11 mouse cellular contexts compared by ENCODE assay signal in genomic region chr2:84618914-84619313, GRCm38 (mm10). TPM values are rescaled to one million over a fixed set of nuclear protein-coding genes. Genes with fewer than 3 reads are reported as not detected.
DNase-seq lines count a peak whose midpoint lies in the region; ATAC-seq and TF ChIP-seq lines count a peak whose summit lies in the region.
"Had no signal": no experiment of that assay in that cellular context is flagged by ENCODE, and none has a peak within 500 bp of the region (broad histone marks: within the 10 kb centered on the region; RNA-seq: fewer than 3 reads in every experiment).

No protein-coding gene starts in this region.

- no peak for ATAC-seq in kidney, embryonic 14.5 days (ENCODE audit: low FRiP score, low TSS enrichment)
- ATAC-seq in inflammation-experienced regulatory T-cells, adult 6 months: no peak

- WGBS in kidney, embryonic 14.5 days: 84% methylated on average over 2 of the region's 2 CpGs

- H3ac ChIP-seq in C2C12 (ENCODE audit: control insufficient read depth, insufficient read length, low read depth): no peak overlapping the region

- H3K79me2 ChIP-seq in C2C12 (ENCODE audit: control insufficient read depth, insufficient read depth): peaks cover 79% of the 10 kb centered on the region

- H3K9ac ChIP-seq in kidney, embryonic 14.5 days (ENCODE audit: low read depth, low read length): no peak overlapping the region
- H3K9ac ChIP-seq: hindbrain, embryonic 13.5 days; limb, embryonic 13.5 days had no signal

- peak; percentile 35 to 55 for DNase-seq in kidney, adult 8-10 months
- peak; percentile 48 for DNase-seq in Muller cell, postnatal 12 days (ENCODE audit: inconsistent ontology term)
- DNase-seq in kidney, postnatal 25 days: peak; percentile 39 to 48
- DNase-seq in thymus, adult 18-20 months: no peak
- DNase-seq: cerebellum, postnatal 14 days had no signal

- H3K36me3 ChIP-seq in kidney, embryonic 14.5 days (ENCODE audit: control insufficient read depth, insufficient read depth, low read length): peaks cover 64% of the 10 kb centered on the region
- H3K36me3 ChIP-seq in C2C12 (ENCODE audit: control insufficient read depth, insufficient read depth): peaks cover 79% of the 10 kb centered on the region

- no peak for TF ChIP-seq CTCF in C2C12 (IDR thresholded peaks at IDR 0.05; ENCODE audit: control insufficient read depth, insufficient read depth, insufficient read length)

- H3K9me3 ChIP-seq in kidney, embryonic 14.5 days (ENCODE audit: control insufficient read depth, low read length): no peaks in the 10 kb centered on the region
- H3K9me3 ChIP-seq: hindbrain, embryonic 13.5 days; limb, embryonic 13.5 days had no signal

- no peak overlapping the region for H3K4me3 ChIP-seq in kidney, embryonic 14.5 days (ENCODE audit: low read length)
- H3K4me3 ChIP-seq in C2C12 (ENCODE audit: insufficient read depth, poor library complexity, severe bottlenecking): no peak overlapping the region
- H3K4me3 ChIP-seq: hindbrain, embryonic 13.5 days; limb, embryonic 13.5 days had no signal

- no peak overlapping the region for H3K27ac ChIP-seq in kidney, embryonic 14.5 days (ENCODE audit: low read depth, low read length)
- H3K27ac ChIP-seq: hindbrain, embryonic 13.5 days; limb, embryonic 13.5 days had no signal

- no peaks in the 10 kb centered on the region for H3K27me3 ChIP-seq in kidney, embryonic 14.5 days (ENCODE audit: control insufficient read depth, insufficient read depth, low read length)
- H3K27me3 ChIP-seq in C2C12 (ENCODE audit: control insufficient read depth, insufficient read depth, insufficient read length): no peaks in the 10 kb centered on the region
- H3K27me3 ChIP-seq: hindbrain, embryonic 13.5 days; limb, embryonic 13.5 days had no signal

- H3K79me3 ChIP-seq in C2C12 (ENCODE audit: low read depth): peaks cover 40% of the 10 kb centered on the region

- no peak overlapping the region for H3K4me2 ChIP-seq in kidney, embryonic 14.5 days (replicated peaks; ENCODE audit: low read depth, low read length)
- H3K4me2 ChIP-seq: hindbrain, embryonic 13.5 days; limb, embryonic 13.5 days had no signal

- H3K4me1 ChIP-seq in kidney, embryonic 14.5 days (ENCODE audit: control insufficient read depth, insufficient read depth, low read length): no peaks in the 10 kb centered on the region
- H3K4me1 ChIP-seq: hindbrain, embryonic 13.5 days; limb, embryonic 13.5 days had no signal

TF ChIP-seq in C2C12, 6 proteins besides CTCF, POLR2A, EP300 and RAD21:
- TF ChIP-seq MAX (IDR thresholded peaks at IDR 0.05) (peak; percentile 63), CEBPB (IDR thresholded peaks at IDR 0.05; ENCODE audit: low read depth) (peak; percentile 30), MYOD1 (IDR thresholded peaks at IDR 0.05; ENCODE audit: control insufficient read depth, insufficient read length, low read depth) (peak; percentile 25), USF1 (IDR thresholded peaks at IDR 0.05; ENCODE audit: low read depth) (peak; percentile 35), FOSL1 (IDR thresholded peaks at IDR 0.05; ENCODE audit: insufficient read depth, low read length, poor library complexity, severe bottlenecking) (peak; percentile 44), MYOG (IDR thresholded peaks at IDR 0.05; ENCODE audit: control insufficient read depth, extremely low read depth, insufficient read length) (no peak)

RNA-seq across cellular contexts. Expression of gene Ctnnd1, which starts 31.7 kb away (rescaled TPM):
- polyA plus RNA-seq in kidney, embryonic 14.5 days (2014; fragmentation: Nextera tagmentation; extraction: Ambion mirVana): 29.1 and 53.6 TPM in 2 replicates
- 79.9 TPM for polyA plus RNA-seq in C2C12 (2012; fragmentation: generic; extraction: Trizol)
- polyA plus RNA-seq in inflammation-experienced regulatory T-cells, adult 6 months (2017; shearing (Covaris generic)): under 1 TPM; 0.35 to 0.97 (median 0.62) TPM

RNA-seq across cellular contexts. Expression of gene Btbd18, which starts 40.0 kb away (rescaled TPM):
- 0.24 and 0.31 TPM in 2 replicates for polyA plus RNA-seq in kidney, embryonic 14.5 days (2014; fragmentation: Nextera tagmentation; extraction: Ambion mirVana)
- 0.08 TPM for polyA plus RNA-seq in C2C12 (2012; fragmentation: generic; extraction: Trizol)
- under 1 TPM; 0.43 to 0.73 (median 0.64) TPM for polyA plus RNA-seq in inflammation-experienced regulatory T-cells, adult 6 months (2017; shearing (Covaris generic))

RNA-seq across cellular contexts. Expression of gene Selenoh, which starts 51.7 kb away (rescaled TPM):
- polyA plus RNA-seq in kidney, embryonic 14.5 days (2014; fragmentation: Nextera tagmentation; extraction: Ambion mirVana): 404 and 541 TPM in 2 replicates
- 355 TPM for polyA plus RNA-seq in C2C12 (2012; fragmentation: generic; extraction: Trizol)
- polyA plus RNA-seq in inflammation-experienced regulatory T-cells, adult 6 months (2017; shearing (Covaris generic)): 100 to 1,000 TPM; 113 to 247 (median 134) TPM

RNA-seq across cellular contexts. Expression of gene Gm28635, which starts 58.9 kb away (rescaled TPM):
- not detected in 2 replicates for polyA plus RNA-seq in kidney, embryonic 14.5 days (2014; fragmentation: Nextera tagmentation; extraction: Ambion mirVana)
- polyA plus RNA-seq in C2C12 (2012; fragmentation: generic; extraction: Trizol): not detected
- not detected for polyA plus RNA-seq in inflammation-experienced regulatory T-cells, adult 6 months (2017; shearing (Covaris generic))
- polyA plus RNA-seq: forebrain, embryonic 11.5 days; hindbrain, embryonic 13.5 days; limb, embryonic 13.5 days had no signal

RNA-seq across cellular contexts. Expression of gene Med19, which starts 59.3 kb away (rescaled TPM):
- polyA plus RNA-seq in kidney, embryonic 14.5 days (2014; fragmentation: Nextera tagmentation; extraction: Ambion mirVana): 48.5 and 50.5 TPM in 2 replicates
- 20.4 TPM for polyA plus RNA-seq in C2C12 (2012; fragmentation: generic; extraction: Trizol)
- 10 to 100 TPM; 16.8 to 20.5 (median 18.9) TPM for polyA plus RNA-seq in inflammation-experienced regulatory T-cells, adult 6 months (2017; shearing (Covaris generic))

Comparison
In these comparisons a context has a peak if more than half of its experiments do, and no peak if none do; other contexts are left out.
1. DNase-seq: peak in kidney, adult 8-10 months (2 of 2), Muller cell, postnatal 12 days (single experiment) and kidney, postnatal 25 days (2 of 2); none in thymus, adult 18-20 months (0 of 2).
2. RNA of gene Ctnnd1, which starts 31.7 kb away (polyA plus RNA-seq): 79.9 TPM in C2C12 (single experiment) and 29.1 to 53.6 TPM in kidney, embryonic 14.5 days; 0.35 to 0.97 TPM in inflammation-experienced regulatory T-cells, adult 6 months; every median in the first group is over 10 times any median in the second.